Mouse (Mus musculus) limb, embryonic 11.5 days (tissue): ENCODE data around the gene Trim28. TPM values are rescaled to one million over a fixed set of nuclear protein-coding genes. Genes with fewer than 3 reads are reported as not detected.

Experiments used
- polyA plus RNA-seq: library from polyadenylated mRNA; unstranded; fragments of >200 nt; fragmentation: Nextera tagmentation; extraction: Ambion mirVana; gene quantifications from 2 replicates; pipeline ENCODE4 v1.2.1, GENCODE M21; 2014

Trim28 gene
- polyA plus RNA-seq, 1 experiment from 2014 or later = 610 TPM

Other genes with a start within 250 kb of the Trim28 start
- gene Zscan18, start 195.5 kb upstream of the Trim28 start, polyA plus RNA-seq = 11.6 and 17.7 TPM in 2 replicates
- 18.5 and 21.1 TPM in 2 replicates for gene Zfp329, start 180.3 kb upstream of the Trim28 start, polyA plus RNA-seq
- gene Zfp110, start 164.4 kb upstream of the Trim28 start, polyA plus RNA-seq = 38.3 and 38.4 TPM in 2 replicates
- 6.3 and 7.7 TPM in 2 replicates for gene Zfp128, start 117.9 kb upstream of the Trim28 start, polyA plus RNA-seq
- gene Zscan22, start 101.3 kb upstream of the Trim28 start, polyA plus RNA-seq = 28.1 and 29.0 TPM in 2 replicates
- 1,067 and 1,071 TPM in 2 replicates for gene Rps5, start 76.8 kb upstream of the Trim28 start, polyA plus RNA-seq
- gene Rnf225, start 71.7 kb upstream of the Trim28 start, polyA plus RNA-seq = 0.57 and 0.59 TPM in 2 replicates
- 8.2 and 10.2 TPM in 2 replicates for gene Zfp324, start 33.3 kb upstream of the Trim28 start, polyA plus RNA-seq
- 7.5 and 10.3 TPM in 2 replicates for gene Zfp446, start 21.3 kb upstream of the Trim28 start, polyA plus RNA-seq
- gene Slc27a5, start 922 bp upstream of the Trim28 start, polyA plus RNA-seq = not detected in 2 replicates
- 30.6 and 31.5 TPM in 2 replicates for gene Zbtb45, start 10.9 kb downstream of the Trim28 start, polyA plus RNA-seq
- 84.2 and 93.8 TPM in 2 replicates for gene Chmp2a, start 35.7 kb downstream of the Trim28 start, polyA plus RNA-seq
- gene Ube2m, start 39.2 kb downstream of the Trim28 start, polyA plus RNA-seq = 199 TPM in 2 replicates
- 2.3 TPM in 2 replicates for gene Mzf1, start 55.6 kb downstream of the Trim28 start, polyA plus RNA-seq
- gene Vmn1r85, start 96.1 kb downstream of the Trim28 start, polyA plus RNA-seq = not detected in 2 replicates
- gene Vmn1r86, start 120.8 kb downstream of the Trim28 start, polyA plus RNA-seq = not detected in 2 replicates
- not detected in 2 replicates for gene Vmn1r87, start 141.0 kb downstream of the Trim28 start, polyA plus RNA-seq
- not detected in 2 replicates for gene Vmn1r88, start 160.5 kb downstream of the Trim28 start, polyA plus RNA-seq
- not detected in 2 replicates for gene Vmn1r89, start 213.9 kb downstream of the Trim28 start, polyA plus RNA-seq